Mouse (Mus musculus) C2C12 (cell line): ENCODE results near the gene Zfp715.

Experiments used
- CEBPB ChIP-seq: IDR thresholded peaks from one replicate; pipeline ENCODE4 v1.6.1; 2011; ENCODE audit warnings: low read depth, mild to moderate bottlenecking, control low read depth, moderate library complexity
- CTCF ChIP-seq: IDR thresholded peaks from one replicate; pipeline ENCODE4 v1.5.1; 2011; ENCODE audit not compliant: control insufficient read depth, insufficient read depth, insufficient read length
- FOSL1 ChIP-seq: IDR thresholded peaks from one replicate; pipeline ENCODE4 v1.8.0; 2011; ENCODE audit warnings: mild to moderate bottlenecking, low read length; ENCODE audit not compliant: poor library complexity, insufficient read depth, severe bottlenecking
- MAX ChIP-seq: IDR thresholded peaks from one replicate; pipeline ENCODE4 v1.6.1; 2011; ENCODE audit warnings: mild to moderate bottlenecking, control low read depth
- MYOD1 ChIP-seq: IDR thresholded peaks from one replicate; pipeline ENCODE4 v1.6.1; 2011; ENCODE audit warnings: low read depth; ENCODE audit not compliant: control insufficient read depth, insufficient read length
- MYOG ChIP-seq: IDR thresholded peaks from one replicate; pipeline ENCODE4 v1.6.1; 2011; ENCODE audit not compliant: control insufficient read depth, insufficient read length; ENCODE audit errors: extremely low read depth
- USF1 ChIP-seq: IDR thresholded peaks from one replicate; pipeline ENCODE4 v1.6.1; 2011; ENCODE audit warnings: low read depth, mild to moderate bottlenecking, control low read depth, moderate library complexity

GRCm38 (mm10) chr7:43346148-43346547 lies 33.1 kb upstream of the Zfp715 start:
- TF ChIP-seq CTCF (no peak), CEBPB (no peak), MYOD1 (no peak), USF1 (no peak), FOSL1 (no peak), MYOG (no peak), MAX (no peak)
